Mouse (Mus musculus): ENCODE measurements around the gene Abcc2. TPM values are rescaled to one million over a fixed set of nuclear protein-coding genes. Genes with fewer than 3 reads are reported as not detected.

Gene Abcc2
- total and polyA plus RNA-seq, 2 experiments from 2014 or later: 0.05 to 0.08 TPM

GRCm38 (mm10) chr19:43795511-43795910 is 13.5 kb downstream of the Abcc2 start:
- WGBS: 83% methylated on average over 8 of the region's 8 CpGs
- no peak overlapping the region for H3K9ac ChIP-seq (replicated peaks; ENCODE audit: low read length)
- no peak overlapping the region for H3K4me3 ChIP-seq (ENCODE audit: low read length)
- ATAC-seq (no peak), DNase-seq (ENCODE audit: low spot score) (no peak)
- H3K4me1 ChIP-seq (ENCODE audit: insufficient read depth, low read length): no peaks in the 10 kb centered on the region
- no peak for TF ChIP-seq CTCF (IDR thresholded peaks at IDR 0.05; ENCODE audit: low read depth)
- H3K4me2 ChIP-seq (ENCODE audit: low read depth, low read length): no peak overlapping the region
- H3K27me3 ChIP-seq (ENCODE audit: insufficient read depth, low read length): no peaks in the 10 kb centered on the region
- no peaks in the 10 kb centered on the region for H3K36me3 ChIP-seq (ENCODE audit: insufficient read depth, low read length)
- H3K9me3 ChIP-seq (ENCODE audit: low read length): no peaks in the 10 kb centered on the region
- H3K27ac ChIP-seq: no peak overlapping the region

- H3K9me3 ChIP-seq (ENCODE audit: low read length): no peaks in the 10 kb centered on the region
- no peak overlapping the region for H3K4me3 ChIP-seq (ENCODE audit: low read length)
- H3K9ac ChIP-seq (replicated peaks; ENCODE audit: low read length): no peak overlapping the region
- DNase-seq (ENCODE audit: low spot score) (no peak), ATAC-seq (no peak)
- no peak overlapping the region for H3K4me2 ChIP-seq (ENCODE audit: low read depth, low read length)
- H3K4me1 ChIP-seq (ENCODE audit: insufficient read depth, low read length): no peaks in the 10 kb centered on the region
- WGBS: 73% methylated on average over 5 of the region's 5 CpGs
- H3K27ac ChIP-seq: no peak overlapping the region
- TF ChIP-seq CTCF (IDR thresholded peaks at IDR 0.05; ENCODE audit: low read depth): no peak
- no peaks in the 10 kb centered on the region for H3K27me3 ChIP-seq (ENCODE audit: insufficient read depth, low read length)
- H3K36me3 ChIP-seq (ENCODE audit: insufficient read depth, low read length): no peaks in the 10 kb centered on the region
Observed at GRCm38 (mm10) chr19:43797216-43797615, 15.2 kb downstream of the Abcc2 start.

- Histone ChIP-seq H3K9me3 (ENCODE audit: low read length) (no peaks in the 10 kb centered on the region), H3K4me1 (ENCODE audit: insufficient read depth, low read length) (no peaks in the 10 kb centered on the region), H3K36me3 (ENCODE audit: insufficient read depth, low read length) (no peaks in the 10 kb centered on the region), H3K4me2 (ENCODE audit: low read depth, low read length) (no peak overlapping the region), H3K27ac (no peak overlapping the region), H3K4me3 (ENCODE audit: low read length) (no peak overlapping the region), H3K9ac (replicated peaks; ENCODE audit: low read length) (no peak overlapping the region), H3K27me3 (ENCODE audit: insufficient read depth, low read length) (no peaks in the 10 kb centered on the region)
- ATAC-seq (no peak), DNase-seq (ENCODE audit: low spot score) (no peak)
- no peak for TF ChIP-seq CTCF (IDR thresholded peaks at IDR 0.05; ENCODE audit: low read depth)
- 82% methylated on average over 9 of the region's 9 CpGs for WGBS
Observed at GRCm38 (mm10) chr19:43801427-43802051, 19.5 kb downstream of the Abcc2 start.

GRCm38 (mm10) chr19:43803866-43804265 is 21.9 kb downstream of the Abcc2 start:
- no peaks in the 10 kb centered on the region for H3K27me3 ChIP-seq (ENCODE audit: insufficient read depth, low read length)
- DNase-seq (ENCODE audit: low spot score): no peak
- no peak for ATAC-seq
- H3K4me3 ChIP-seq (ENCODE audit: low read length): no peak overlapping the region
- H3K27ac ChIP-seq: no peak overlapping the region
- 89% methylated on average over 10 of the region's 10 CpGs for WGBS
- H3K9ac ChIP-seq (replicated peaks; ENCODE audit: low read length): no peak overlapping the region
- H3K4me1 ChIP-seq (ENCODE audit: insufficient read depth, low read length): no peaks in the 10 kb centered on the region
- no peak for TF ChIP-seq CTCF (IDR thresholded peaks at IDR 0.05; ENCODE audit: low read depth)
- H3K4me2 ChIP-seq (ENCODE audit: low read depth, low read length): no peak overlapping the region
- no peaks in the 10 kb centered on the region for H3K9me3 ChIP-seq (ENCODE audit: low read length)
- no peaks in the 10 kb centered on the region for H3K36me3 ChIP-seq (ENCODE audit: insufficient read depth, low read length)

GRCm38 (mm10) chr19:43809331-43809730 is 27.3 kb downstream of the Abcc2 start:
- H3K4me3 ChIP-seq (ENCODE audit: low read length): no peak overlapping the region
- H3K36me3 ChIP-seq (ENCODE audit: insufficient read depth, low read length): no peaks in the 10 kb centered on the region
- ATAC-seq (no peak), DNase-seq (ENCODE audit: low spot score) (no peak)
- no peak for TF ChIP-seq CTCF (IDR thresholded peaks at IDR 0.05; ENCODE audit: low read depth)
- H3K27ac ChIP-seq: no peak overlapping the region
- H3K4me1 ChIP-seq (ENCODE audit: insufficient read depth, low read length): no peaks in the 10 kb centered on the region
- no peak overlapping the region for H3K9ac ChIP-seq (replicated peaks; ENCODE audit: low read length)
- no peaks in the 10 kb centered on the region for H3K9me3 ChIP-seq (ENCODE audit: low read length)
- no peak overlapping the region for H3K4me2 ChIP-seq (ENCODE audit: low read depth, low read length)
- 46% methylated on average over 4 of the region's 4 CpGs for WGBS
- H3K27me3 ChIP-seq (ENCODE audit: insufficient read depth, low read length): no peaks in the 10 kb centered on the region

GRCm38 (mm10) chr19:43811419-43811818 is 29.4 kb downstream of the Abcc2 start:
- Histone ChIP-seq H3K4me1 (ENCODE audit: insufficient read depth, low read length) (no peaks in the 10 kb centered on the region), H3K4me3 (ENCODE audit: low read length) (no peak overlapping the region), H3K4me2 (ENCODE audit: low read depth, low read length) (no peak overlapping the region), H3K27ac (no peak overlapping the region), H3K9me3 (ENCODE audit: low read length) (no peaks in the 10 kb centered on the region), H3K9ac (replicated peaks; ENCODE audit: low read length) (no peak overlapping the region), H3K36me3 (ENCODE audit: insufficient read depth, low read length) (no peaks in the 10 kb centered on the region), H3K27me3 (ENCODE audit: insufficient read depth, low read length) (no peaks in the 10 kb centered on the region)
- ATAC-seq (no peak), DNase-seq (ENCODE audit: low spot score) (no peak)
- TF ChIP-seq CTCF (IDR thresholded peaks at IDR 0.05; ENCODE audit: low read depth): no peak
- WGBS: 94% methylated on average over 4 of the region's 4 CpGs

- no peaks in the 10 kb centered on the region for H3K27me3 ChIP-seq (ENCODE audit: insufficient read depth, low read length)
- H3K9ac ChIP-seq (replicated peaks; ENCODE audit: low read length): no peak overlapping the region
- no peak overlapping the region for H3K4me3 ChIP-seq (ENCODE audit: low read length)
- no peak overlapping the region for H3K4me2 ChIP-seq (ENCODE audit: low read depth, low read length)
- DNase-seq (ENCODE audit: low spot score): no peak
- no peaks in the 10 kb centered on the region for H3K9me3 ChIP-seq (ENCODE audit: low read length)
- 88% methylated on average over 10 of the region's 10 CpGs for WGBS
- no peak for ATAC-seq
- no peaks in the 10 kb centered on the region for H3K4me1 ChIP-seq (ENCODE audit: insufficient read depth, low read length)
- H3K27ac ChIP-seq: no peak overlapping the region
- no peak for TF ChIP-seq CTCF (IDR thresholded peaks at IDR 0.05; ENCODE audit: low read depth)
- no peaks in the 10 kb centered on the region for H3K36me3 ChIP-seq (ENCODE audit: insufficient read depth, low read length)
Observed at GRCm38 (mm10) chr19:43813315-43813714, 31.3 kb downstream of the Abcc2 start.
